Mouse (Mus musculus) erythroblast, embryonic 14.5 days (primary cell): ENCODE measurements around the gene Bin2.

ENCODE experiments used
- GATA1 ChIP-seq: IDR thresholded peaks from 2 replicates; pipeline ENCODE4 v1.6.1; 2012; ENCODE audit warnings: low read length, inconsistent platforms, mixed read lengths
- TAL1 ChIP-seq: IDR thresholded peaks from 3 replicates; pipeline ENCODE4 v1.6.1; 2012; ENCODE audit warnings: low read length, inconsistent platforms, mixed read lengths

DNA sequence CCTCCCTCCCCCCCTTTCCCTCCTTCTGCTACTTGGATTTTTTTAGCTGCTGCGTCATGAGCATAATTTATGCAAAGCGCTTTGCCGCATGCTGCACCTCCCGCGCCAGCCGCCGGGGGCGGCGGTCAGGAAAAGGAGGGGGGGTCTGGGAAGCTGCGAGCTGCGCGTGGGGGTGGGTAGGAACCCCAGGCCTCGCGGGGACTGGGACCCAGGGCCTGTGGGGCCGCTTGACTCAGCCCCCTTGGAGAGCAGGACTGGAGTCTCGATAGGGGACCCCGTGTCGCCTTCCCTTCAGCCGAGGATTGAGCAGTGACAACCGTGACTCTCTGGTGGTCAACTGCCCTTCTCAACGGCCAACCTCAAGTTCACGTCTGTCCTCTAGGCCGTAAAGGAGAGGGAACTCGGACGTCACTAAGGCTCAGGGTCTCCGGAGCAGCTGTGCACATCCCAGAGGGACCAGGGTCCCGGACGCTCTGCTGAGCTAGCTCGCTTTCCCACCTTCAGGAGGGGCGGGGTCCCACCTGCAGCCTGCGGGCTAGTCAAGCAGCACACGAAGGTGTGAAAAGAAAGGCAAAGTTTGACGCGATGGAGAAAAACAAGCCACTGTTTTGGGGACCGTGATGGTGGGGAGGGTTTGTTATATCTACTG lies 69.2 kb downstream of the Bin2 start:
- TF ChIP-seq TAL1 (no peak), GATA1 (no peak)
